Mouse (Mus musculus) yolk sac, embryonic 10.5 days (tissue): ENCODE measurements at regions not wholly inside any gene's neighbourhood (a gene's known extent, or its start where the extent isn't known, plus 50 kb on each side); places are given as distances from the start of the nearest gene placed in this dataset.

Source experiments
- DNase-seq: peaks from one replicate; pipeline ENCODE4 v3.0.0-alpha.2; 2017; ENCODE audit warnings: low spot score

- DNase-seq: no peak
Measured at GRCm38 (mm10) chr1:169332165-169332564, 199.1 kb downstream of the Nuf2 start.

- DNase-seq: no peak
Measured at GRCm38 (mm10) chr1:169313241-169313640, 218.0 kb downstream of the Nuf2 start.

- no peak for DNase-seq
Measured at GRCm38 (mm10) chr1:169283440-169283839, 247.8 kb downstream of the Nuf2 start.

- no peak for DNase-seq
Measured at GRCm38 (mm10) chr1:169270750-169271149, 260.5 kb downstream of the Nuf2 start.

GRCm38 (mm10) chr1:169263984-169264660 lies 267.1 kb downstream of the Nuf2 start:
- DNase-seq: no peak

- no peak for DNase-seq
Measured at GRCm38 (mm10) chr1:169254250-169254937, 276.9 kb downstream of the Nuf2 start.

- DNase-seq: no peak
Measured at GRCm38 (mm10) chr1:169252189-169252588, 279.1 kb downstream of the Nuf2 start.

- no peak for DNase-seq
Measured at GRCm38 (mm10) chr1:169249021-169249420, 282.2 kb downstream of the Nuf2 start.

- DNase-seq: no peak
Measured at GRCm38 (mm10) chr1:169240377-169240776, 290.9 kb downstream of the Nuf2 start.

- DNase-seq: peak; percentile 22
Measured at GRCm38 (mm10) chr1:169238671-169239090, 292.6 kb downstream of the Nuf2 start.

GRCm38 (mm10) chr1:169235276-169235681 lies 296.0 kb downstream of the Nuf2 start:
- DNase-seq: no peak

- DNase-seq: no peak
Measured at GRCm38 (mm10) chr1:169233368-169233767, 297.9 kb downstream of the Nuf2 start.

GRCm38 (mm10) chr1:169230097-169230496 lies 301.2 kb downstream of the Nuf2 start:
- DNase-seq: no peak

GRCm38 (mm10) chr1:169224431-169224830 lies 306.8 kb downstream of the Nuf2 start:
- DNase-seq: no peak

GRCm38 (mm10) chr1:169187658-169188057 lies 343.6 kb downstream of the Nuf2 start:
- DNase-seq: no peak

GRCm38 (mm10) chr1:169170405-169170804 lies 360.9 kb downstream of the Nuf2 start:
- DNase-seq: no peak

- no peak for DNase-seq
Measured at GRCm38 (mm10) chr1:169168033-169168432, 363.2 kb downstream of the Nuf2 start.

GRCm38 (mm10) chr1:169166041-169166850 lies 365.0 kb downstream of the Nuf2 start:
- no peak for DNase-seq

GRCm38 (mm10) chr1:169160858-169161257 lies 370.4 kb downstream of the Nuf2 start:
- DNase-seq: peak; percentile 9

GRCm38 (mm10) chr1:169160220-169160619 lies 371.0 kb downstream of the Nuf2 start:
- no peak for DNase-seq

GRCm38 (mm10) chr1:169159786-169160185 lies 371.5 kb downstream of the Nuf2 start:
- no peak for DNase-seq

GRCm38 (mm10) chr1:169157496-169157895 lies 373.8 kb downstream of the Nuf2 start:
- no peak for DNase-seq

GRCm38 (mm10) chr1:169156875-169157274 lies 374.4 kb downstream of the Nuf2 start:
- no peak for DNase-seq
